Mouse (Mus musculus) C2C12 (cell line): ENCODE measurements around the gene Serpina3k.

Source experiments
- CEBPB ChIP-seq: IDR thresholded peaks from one replicate; pipeline ENCODE4 v1.6.1; 2011; ENCODE audit warnings: low read depth, mild to moderate bottlenecking, control low read depth, moderate library complexity
- CTCF ChIP-seq: IDR thresholded peaks from one replicate; pipeline ENCODE4 v1.5.1; 2011; ENCODE audit not compliant: control insufficient read depth, insufficient read depth, insufficient read length
- MAX ChIP-seq: IDR thresholded peaks from one replicate; pipeline ENCODE4 v1.6.1; 2011; ENCODE audit warnings: mild to moderate bottlenecking, control low read depth
- USF1 ChIP-seq: IDR thresholded peaks from one replicate; pipeline ENCODE4 v1.6.1; 2011; ENCODE audit warnings: low read depth, mild to moderate bottlenecking, control low read depth, moderate library complexity

- TF ChIP-seq USF1 (no peak), CTCF (no peak), CEBPB (no peak), MAX (no peak)
Measured at GRCm38 (mm10) chr12:104322454-104322853, 15.8 kb upstream of the Serpina3k start.
